Mouse (Mus musculus) stomach, postnatal 0 days (tissue): ENCODE results near the gene Rinl.

Experiments used
- CTCF ChIP-seq: IDR thresholded peaks from 2 replicates; pipeline ENCODE4 v1.5.1; 2016; ENCODE audit warnings: antibody characterized with exemption, low read depth, mild to moderate bottlenecking, moderate library complexity
- EP300 ChIP-seq: optimal IDR thresholded peaks from 2 replicates; pipeline ENCODE3; 2016; ENCODE audit warnings: antibody characterized with exemption

- no peak for TF ChIP-seq EP300
- no peak for TF ChIP-seq CTCF
Measured at GRCm38 (mm10) chr7:28847273-28847672, 58.5 kb downstream of the Rinl start.
